Mouse (Mus musculus): ENCODE results near the gene Rplp0.

Gene Rplp0

DNA sequence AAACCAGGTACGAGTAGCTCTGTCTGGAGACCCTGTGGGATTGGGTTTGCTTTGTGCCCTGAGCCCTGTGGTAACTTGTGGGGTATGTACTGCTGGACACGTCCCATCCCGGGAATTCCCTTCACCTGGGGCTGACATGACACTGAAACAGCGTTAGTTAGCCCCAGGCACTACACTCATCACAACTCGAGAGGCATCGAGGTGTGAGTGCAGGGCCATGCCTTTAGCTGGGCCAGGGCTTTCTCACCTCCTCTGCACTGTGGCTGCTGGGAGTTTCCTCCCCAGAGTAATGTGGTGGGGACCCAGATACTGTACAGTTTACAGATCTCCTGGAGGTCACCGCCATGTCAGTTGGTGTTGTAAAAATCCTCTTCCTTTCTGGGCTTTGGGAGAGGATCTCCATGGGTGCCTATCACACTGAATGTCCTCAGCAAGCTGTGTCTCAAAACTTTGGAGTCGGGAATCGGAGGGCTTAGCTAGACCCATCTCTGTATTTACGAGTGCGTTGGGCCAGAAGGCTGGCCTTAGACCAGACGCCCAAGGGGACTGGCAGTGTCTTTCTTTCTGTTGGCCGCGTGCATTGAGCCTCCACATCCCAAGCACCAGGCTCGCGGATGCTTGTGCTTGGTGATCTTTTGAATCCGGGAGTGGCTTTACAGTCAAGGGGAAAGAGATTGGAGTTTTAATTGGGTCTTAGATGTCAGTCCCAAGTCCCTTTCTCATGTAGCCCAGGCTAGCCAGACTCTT lies 32.6 kb upstream of the Rplp0 start:
- in situ Hi-C loops (cut with MboI) = no loop called here

- in situ Hi-C loops (cut with MboI) = no loop called here
Observed at GRCm38 (mm10) chr5:115528128-115528527, 31.1 kb upstream of the Rplp0 start.

- in situ Hi-C loops (cut with MboI) = no loop called here
Observed at GRCm38 (mm10) chr5:115529364-115529741, 29.9 kb upstream of the Rplp0 start.

DNA sequence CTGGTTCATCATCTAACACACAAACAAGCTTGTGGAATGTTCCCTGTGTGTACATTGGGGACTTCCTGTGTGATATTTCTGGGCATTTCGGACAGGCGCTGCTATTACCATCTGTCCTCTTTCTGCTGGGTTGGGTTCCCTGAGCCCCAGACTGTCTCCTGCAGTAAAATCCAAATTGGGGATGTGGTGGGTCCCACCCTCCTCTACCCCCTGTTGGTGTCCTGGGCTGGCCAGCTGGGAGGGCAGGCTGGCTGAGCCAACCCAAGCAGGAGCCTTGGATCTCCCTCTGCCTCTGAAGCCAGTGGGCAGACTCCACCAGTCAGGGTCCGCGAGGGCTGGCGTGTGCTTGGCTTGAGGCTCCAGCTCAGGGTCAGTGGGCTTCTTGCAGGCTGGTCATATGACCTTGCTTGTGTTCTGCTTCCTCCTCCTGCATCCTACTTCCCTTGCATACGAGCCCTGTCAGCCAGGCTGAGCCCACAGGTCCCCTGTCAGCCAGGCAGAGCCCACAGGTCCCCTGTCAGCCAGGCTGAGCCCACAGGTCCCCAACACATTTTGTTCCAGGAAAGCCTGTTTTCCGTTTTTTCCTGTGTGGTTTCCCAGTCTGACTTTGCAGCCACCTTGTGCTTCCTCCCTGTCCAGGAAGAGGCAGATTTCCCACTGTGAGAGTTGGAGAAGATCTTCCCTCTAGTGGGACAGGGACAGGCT lies 29.4 kb upstream of the Rplp0 start:
- in situ Hi-C loops (cut with MboI) = no loop called here

GRCm38 (mm10) chr5:115530447-115530809 lies 28.8 kb upstream of the Rplp0 start:
- in situ Hi-C loops (cut with MboI) = no loop called here

DNA sequence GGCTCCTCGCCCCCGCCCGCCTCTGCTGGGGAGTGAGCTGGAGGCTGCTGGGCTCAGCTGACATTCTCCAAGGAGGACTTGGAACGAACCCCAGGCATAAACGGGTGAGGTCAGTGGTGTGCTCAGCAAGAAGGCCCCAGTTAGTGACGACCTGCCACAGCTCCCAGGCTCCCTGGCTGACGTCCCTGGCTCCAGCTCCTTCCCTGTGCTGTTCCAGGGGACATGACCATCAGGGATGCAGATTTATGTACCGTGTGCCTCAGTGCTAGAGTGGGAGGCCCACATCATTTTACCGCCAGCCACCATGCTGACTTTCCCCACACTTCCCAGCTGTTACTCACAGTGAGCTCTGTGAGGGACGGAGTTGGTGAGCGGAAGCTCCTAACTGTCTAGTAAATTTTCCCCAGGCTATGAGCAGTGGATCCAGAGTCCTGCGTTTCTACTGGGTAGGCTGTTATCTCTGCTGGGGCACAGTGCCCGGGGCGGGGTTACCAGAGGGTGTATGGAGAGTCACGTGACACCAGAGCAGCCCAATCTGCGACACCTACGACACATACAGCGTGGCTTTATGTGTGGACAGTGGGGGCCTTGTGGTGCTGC lies 27.5 kb upstream of the Rplp0 start:
- in situ Hi-C loops (cut with MboI) = no loop called here

GRCm38 (mm10) chr5:115534290-115534731 lies 25.0 kb upstream of the Rplp0 start:
- in situ Hi-C loops (cut with MboI) = no loop called here

DNA sequence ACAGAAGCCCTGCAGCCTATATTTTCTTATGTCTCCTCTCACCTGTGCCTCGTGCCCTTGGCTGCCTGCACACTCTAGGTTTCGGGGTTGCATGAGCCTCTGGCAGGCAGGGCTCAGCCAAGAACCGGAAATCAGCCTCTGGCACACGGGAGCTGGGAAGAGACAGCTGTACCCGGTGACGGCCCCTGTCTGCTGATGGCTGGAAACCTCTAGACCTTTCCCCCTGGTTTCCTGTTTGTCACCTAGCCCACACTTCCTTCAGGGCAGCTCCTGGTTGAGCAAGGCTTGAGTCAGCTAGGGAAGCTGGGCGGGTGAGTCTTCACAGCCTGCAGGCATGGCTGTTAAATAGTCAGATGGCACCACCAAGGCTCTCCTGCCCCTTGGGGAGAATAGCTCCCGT lies 24.4 kb upstream of the Rplp0 start:
- in situ Hi-C loops (cut with MboI) = no loop called here

GRCm38 (mm10) chr5:115535635-115536034 lies 23.6 kb upstream of the Rplp0 start:
- in situ Hi-C loops (cut with MboI) = no loop called here

GRCm38 (mm10) chr5:115538017-115538692 lies 21.1 kb upstream of the Rplp0 start:
- in situ Hi-C loops (cut with MboI) = no loop called here

DNA sequence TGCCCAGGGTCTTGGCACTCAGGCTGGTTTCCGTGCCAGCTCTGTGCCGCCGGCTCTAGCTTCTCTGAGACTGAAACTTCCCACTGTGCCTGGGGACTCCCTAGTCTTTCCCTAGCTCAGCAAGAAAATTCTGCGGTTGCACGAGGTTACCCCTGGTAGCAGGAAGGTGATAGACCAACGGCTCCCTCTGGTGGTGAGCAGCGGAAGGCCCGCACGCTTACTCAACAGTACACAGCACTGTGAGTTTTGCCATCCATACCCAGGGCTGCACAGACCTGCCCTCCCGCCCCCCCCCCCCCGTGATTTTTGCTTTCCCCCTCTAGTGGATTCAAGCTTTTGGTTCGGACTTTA lies 20.6 kb upstream of the Rplp0 start:
- in situ Hi-C loops (cut with MboI) = no loop called here

DNA sequence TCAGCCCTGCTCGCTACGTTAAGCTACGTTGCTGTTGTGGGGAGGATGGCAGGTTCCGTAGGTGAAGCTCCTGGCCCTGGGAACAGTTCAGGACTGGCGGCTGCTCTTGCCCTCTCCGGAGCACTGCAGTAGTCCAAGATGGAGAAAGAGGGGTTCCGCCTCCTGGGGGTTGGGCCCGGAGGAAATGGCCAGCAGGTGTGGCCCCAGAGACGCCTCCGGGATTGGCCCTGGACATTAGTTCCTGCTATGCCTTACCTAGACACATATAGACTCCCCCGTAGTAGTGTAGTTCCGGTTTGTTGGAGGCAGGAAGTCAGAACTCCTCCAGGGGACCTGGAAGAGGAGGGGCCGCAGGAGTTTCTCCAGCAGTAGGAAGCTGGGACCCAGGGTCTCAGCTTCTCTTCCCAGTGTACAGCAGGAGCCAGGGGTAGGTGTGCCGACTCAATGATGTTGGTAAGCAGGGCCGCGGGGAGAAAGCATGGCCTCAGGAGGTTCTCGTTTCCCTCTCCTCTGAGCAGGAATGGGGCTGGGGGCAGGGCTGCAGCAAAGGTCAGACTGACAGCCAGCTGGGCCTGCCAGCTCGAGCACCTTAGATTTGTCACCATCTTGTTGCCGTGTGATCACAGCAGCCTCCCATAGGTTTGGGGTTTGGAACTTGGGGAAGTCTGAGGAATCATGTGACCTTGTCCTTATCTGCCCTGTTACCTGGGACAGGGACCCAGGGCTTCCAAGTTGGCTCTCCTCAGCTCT lies 16.5 kb upstream of the Rplp0 start:
- in situ Hi-C loops (cut with MboI) = loop anchor here (5.0 kb wide), 1 partner anchor 41 kb away; no protein-coding TSS in a partner anchor

- in situ Hi-C loops (cut with MboI) = loop anchor here (5.0 kb wide), 1 partner anchor 41 kb away; no protein-coding TSS in a partner anchor
Observed at GRCm38 (mm10) chr5:115543509-115544253, 15.6 kb upstream of the Rplp0 start.

DNA sequence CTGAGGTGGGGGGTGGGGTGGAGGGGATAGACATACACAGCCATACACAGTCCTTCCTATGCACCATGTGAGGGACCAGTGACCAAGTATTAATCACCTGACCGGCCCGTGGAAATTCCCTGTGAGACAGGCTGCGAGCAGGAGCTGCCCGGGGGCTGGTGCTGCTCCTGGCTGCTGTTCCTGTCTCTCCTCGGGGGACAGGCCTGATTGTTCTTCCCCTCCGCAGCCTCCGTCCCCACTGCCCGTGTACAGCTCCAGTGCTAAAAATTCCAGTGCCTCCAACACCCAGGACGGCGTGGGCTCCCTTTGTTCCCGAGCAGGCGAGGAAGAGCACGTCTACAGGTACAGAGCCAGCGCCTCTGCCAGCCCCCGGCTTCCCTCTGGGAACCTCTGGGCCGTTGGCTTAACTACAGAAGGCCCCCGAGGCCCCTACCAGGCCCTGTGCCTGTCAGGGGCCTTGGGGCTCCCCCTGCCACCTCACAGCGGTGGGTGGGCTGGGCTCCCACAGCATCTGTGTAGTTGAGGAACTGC lies 14.5 kb upstream of the Rplp0 start:
- in situ Hi-C loops (cut with MboI) = loop anchor here (5.0 kb wide), 1 partner anchor 42 kb away; no protein-coding TSS in a partner anchor

DNA sequence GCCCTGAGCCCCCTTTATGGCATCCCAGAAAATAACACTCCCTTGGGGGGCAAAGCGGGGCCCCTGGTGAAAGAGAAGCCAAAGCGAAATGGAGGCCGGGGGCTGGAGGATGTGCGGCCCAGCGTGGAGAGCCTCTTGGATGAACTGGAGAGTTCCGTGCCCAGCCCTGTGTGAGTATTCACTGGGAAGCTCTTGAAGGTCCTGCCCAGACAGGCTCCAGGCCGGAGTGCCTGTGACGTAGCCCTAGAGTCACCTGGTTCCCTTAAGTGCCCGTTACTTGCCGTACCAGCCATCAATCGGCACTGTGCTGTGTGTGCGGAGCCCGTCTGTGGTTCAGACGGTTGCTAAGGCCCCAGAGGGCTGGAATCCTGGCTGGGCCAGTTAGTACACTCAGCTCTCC lies 13.6 kb upstream of the Rplp0 start:
- in situ Hi-C loops (cut with MboI) = no loop called here

DNA sequence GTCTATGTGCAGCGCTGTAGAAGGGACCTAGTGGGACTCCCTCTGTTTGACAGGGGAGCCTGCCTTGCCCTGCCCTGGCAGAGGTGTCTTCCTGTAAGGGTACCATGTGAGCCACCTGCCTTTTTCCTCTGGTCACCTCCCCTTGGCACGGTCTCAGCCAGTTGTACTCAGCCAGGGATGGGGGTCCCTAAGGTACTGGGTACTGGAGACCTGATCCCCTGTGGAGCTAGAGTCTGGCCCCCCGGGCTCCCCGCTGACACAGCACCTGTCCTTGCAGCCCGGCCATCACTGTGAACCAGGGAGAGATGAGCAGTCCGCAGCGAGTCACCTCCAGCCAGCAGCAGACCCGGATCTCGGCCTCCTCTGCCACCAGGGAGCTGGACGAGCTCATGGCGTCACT lies 12.7 kb upstream of the Rplp0 start:
- in situ Hi-C loops (cut with MboI) = no loop called here

- in situ Hi-C loops (cut with MboI) = no loop called here
Observed at GRCm38 (mm10) chr5:115547014-115547413, 12.3 kb upstream of the Rplp0 start.

DNA sequence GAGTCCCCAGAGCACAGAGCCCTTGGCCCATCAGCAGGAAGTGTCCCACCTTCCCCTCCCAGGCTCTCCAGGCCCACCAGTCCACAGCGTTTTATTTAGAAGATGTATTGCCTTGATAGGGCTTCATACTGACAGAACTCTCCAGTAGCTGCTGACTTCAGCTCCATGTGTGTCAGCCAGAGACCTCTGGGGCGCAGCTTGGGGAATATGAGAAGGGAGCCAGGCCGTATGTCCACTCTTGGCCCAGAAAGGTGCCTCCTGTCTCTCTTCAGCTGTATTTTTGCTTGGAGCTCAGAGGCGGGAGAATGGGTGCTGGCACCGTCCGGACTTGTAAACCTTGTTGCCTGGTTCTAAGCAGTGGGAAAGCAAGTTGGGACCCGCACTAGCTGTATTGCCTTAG lies 11.8 kb upstream of the Rplp0 start:
- in situ Hi-C loops (cut with MboI) = no loop called here

- in situ Hi-C loops (cut with MboI) = no loop called here
Observed at GRCm38 (mm10) chr5:115548501-115549285, 10.6 kb upstream of the Rplp0 start.

DNA sequence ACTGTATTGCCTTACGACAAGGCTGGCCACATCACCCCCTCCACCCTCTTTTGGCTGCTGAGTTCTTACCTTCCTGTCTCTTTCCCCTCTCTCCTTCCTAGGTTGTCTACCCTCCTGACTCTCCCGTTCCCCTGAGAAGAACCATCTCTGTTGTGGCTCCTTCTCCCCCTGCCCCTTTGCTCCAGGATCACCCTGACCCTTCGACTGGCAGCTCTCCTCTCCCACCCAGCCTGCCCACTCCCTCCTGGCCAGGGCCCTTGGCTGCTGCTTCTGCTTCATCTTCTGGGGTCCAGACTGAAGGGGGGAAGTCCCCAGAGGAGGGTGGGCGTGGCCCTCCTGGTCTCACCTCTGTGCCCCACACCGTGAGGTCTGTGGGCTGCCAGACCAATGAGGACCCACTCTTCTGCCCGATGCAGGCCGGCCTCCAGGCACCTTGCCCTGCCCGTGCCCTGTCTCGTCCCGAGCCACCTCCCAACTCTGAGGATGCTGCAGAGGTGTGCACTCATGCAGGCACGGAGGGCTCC lies 8.7 kb upstream of the Rplp0 start:
- in situ Hi-C loops (cut with MboI) = no loop called here

Measured in mature B cell (primary cell).